Mouse (Mus musculus) right cerebral cortex, postnatal 14 days (tissue): ENCODE data around the gene Krt83.
"Not testable (repeated sequence)": the region's sequence is repeated elsewhere in the genome, so short reads cannot be mapped to it uniquely, and the experiment has no call there.

Experiments
- DNase-seq: peaks from one replicate; pipeline ENCODE4 v3.0.0; 2022

Krt83 gene

DNA sequence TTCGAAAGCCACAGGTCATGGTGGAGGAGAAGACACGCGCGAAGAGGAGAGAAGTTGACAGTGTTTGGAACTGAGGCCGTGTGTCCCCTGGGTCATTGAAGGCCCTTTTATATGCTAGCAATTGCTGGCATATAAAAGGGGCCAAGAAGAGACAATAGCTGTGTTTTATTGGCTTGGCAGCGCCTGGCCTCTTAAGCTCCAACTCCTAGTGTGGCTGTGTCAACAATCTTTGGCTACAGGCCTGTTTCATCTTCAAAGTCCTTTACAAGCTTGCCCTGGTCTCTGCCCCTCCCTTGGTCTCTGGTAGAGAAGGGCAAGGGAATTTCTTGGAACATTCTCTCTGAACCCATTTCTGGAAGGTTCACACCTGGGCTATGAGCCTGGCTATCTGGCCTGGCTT, at the start of gene Krt83:
Krt83 (minus strand) TSS at position 82 of the 400 bp plus-strand sequence.
- no peak for DNase-seq

DNA sequence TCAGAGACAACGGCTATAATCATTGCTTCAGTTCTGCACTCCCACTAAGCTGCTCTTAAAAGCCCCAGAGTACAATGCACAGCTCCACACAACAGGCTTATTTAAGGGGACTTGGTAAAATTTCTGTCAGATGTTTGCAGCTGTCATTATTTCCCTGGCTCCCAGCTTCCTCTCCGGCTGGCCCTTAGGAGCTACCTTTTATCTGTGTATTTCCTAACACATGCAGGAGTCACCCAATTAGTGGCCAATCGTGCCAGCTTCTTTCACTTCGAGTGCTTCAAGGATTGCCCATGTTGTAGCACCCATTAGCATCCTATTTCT, 47.2 kb upstream of the Krt83 start:
- no peak for DNase-seq

DNA sequence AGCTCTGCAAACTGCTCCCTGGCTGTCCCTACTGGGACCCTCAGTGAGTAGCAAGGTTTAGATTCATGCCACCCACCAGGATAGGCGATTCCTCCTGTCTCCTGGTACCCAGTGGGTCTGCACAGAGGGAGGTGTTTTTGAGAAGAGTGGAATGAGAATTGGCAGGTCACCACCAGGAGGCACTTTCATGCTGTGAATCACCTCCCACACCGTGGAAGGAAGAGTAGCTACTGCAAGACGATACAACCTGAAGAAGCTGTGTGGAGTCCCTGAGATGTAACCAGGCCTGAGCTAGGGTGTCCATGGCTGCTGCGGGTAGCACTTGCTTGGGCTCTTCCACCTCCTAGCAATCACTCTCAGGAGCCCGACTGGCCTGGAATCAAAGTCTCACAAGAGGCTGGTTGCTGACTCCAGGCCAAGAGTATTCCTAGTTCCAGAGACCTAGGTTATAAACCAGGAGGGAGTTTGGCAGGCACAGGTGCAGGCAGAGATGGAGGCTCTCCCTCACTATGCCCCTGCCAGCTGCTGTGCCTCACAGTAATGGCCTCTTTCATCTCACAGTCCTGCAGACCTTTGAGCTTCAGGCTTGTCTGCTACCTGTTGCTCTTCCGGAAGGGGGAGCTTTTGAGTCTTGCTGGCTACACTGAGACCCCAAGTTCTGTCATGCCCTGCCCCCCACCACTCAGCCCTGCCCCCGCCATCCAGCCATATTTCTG, 46.7 kb upstream of the Krt83 start:
- DNase-seq = no peak

DNA sequence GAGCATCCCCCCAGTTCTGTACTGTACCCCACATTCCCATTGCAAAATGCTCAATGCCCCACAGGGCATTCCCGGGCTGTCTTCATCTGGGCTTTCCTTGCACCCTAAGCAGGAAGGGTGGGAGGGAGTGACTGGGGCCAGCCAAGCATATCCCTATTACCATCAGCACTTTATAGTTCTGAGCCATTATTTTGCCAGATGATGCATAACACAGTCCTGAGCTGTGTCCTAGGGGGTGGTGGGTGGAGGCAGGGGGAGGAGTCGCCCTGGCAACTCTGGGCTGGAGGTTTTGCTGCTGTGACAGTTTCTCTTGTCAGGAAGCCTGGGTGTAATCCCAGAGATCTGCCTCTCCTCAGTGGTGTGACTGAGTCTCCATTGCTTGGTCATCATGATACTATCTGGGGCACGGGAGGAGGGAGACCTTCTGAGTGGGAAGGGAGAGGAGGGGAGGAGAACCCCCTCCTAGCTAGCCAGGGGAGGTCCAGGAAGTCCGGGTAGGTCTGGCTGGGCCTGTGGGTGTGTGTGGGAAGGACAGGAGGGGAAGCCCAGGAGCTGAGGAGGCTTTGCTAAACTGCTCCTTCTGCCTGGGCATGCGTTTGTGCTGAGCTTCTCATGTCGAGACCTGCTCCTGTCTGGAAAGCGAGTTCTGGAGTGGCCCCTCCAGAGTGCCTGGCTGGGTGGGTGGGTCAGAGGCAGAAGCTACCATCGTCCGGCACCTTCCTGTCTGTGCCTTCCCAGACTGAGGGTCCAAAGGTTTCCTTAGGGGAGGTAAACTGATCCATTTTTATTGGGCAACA, 44.9 kb upstream of the Krt83 start:
- DNase-seq = no peak

DNA sequence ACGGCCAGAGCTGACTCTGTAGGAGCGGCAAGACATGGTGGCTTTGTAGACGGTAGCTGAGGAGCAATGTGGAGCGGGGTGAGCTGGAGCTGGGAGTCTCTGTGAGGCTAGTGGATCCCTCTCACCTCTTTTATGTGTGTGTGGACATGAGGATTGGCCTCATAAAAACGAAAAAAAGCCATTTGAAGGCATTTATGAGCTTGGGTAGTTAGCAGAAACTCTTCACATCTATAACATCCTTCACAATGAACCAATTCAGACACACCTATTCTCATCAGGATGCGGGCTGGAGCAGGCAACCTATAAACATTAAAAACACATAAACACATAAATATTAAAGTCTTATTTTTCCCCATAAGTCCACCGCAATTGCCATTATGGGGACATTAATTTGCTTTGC, 41.4 kb upstream of the Krt83 start, which contains the start of gene Krt84:
Krt84 (minus strand) TSS at position 101 of the 400 bp plus-strand sequence.
- DNase-seq = no peak

- no peak for DNase-seq
These were observed 31.4 kb upstream of the Krt83 start for GRCm38 (mm10) chr15:101522556-101523232.

DNA sequence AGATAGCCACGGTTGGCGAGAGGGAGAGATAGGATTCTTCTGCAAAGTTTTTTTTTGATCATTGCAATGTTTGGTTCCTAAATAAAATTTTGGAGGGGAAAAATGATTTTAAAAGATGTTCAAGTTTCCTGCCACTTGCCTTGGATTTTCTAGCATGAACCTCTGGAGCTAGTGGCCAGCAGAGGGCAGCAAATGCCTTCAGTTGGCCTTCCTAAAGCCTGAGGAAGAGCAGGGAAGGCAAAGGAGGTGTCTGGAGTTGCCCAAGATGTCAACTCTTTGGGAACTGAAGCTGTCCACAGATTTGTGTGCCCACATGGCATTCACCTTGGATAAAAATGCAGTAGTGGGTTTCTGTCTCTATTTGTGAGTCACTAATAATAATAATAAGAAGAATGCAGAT, 28.5 kb upstream of the Krt83 start:
- DNase-seq = peak; percentile 90

GRCm38 (mm10) chr15:101517161-101517560, 25.8 kb upstream of the Krt83 start, which contains the start of gene Gm49425:
Gene Gm49425, minus strand, starts transcription at chr15:101517261.
- DNase-seq = not testable (repeated sequence)

GRCm38 (mm10) chr15:101508247-101508646, 16.9 kb upstream of the Krt83 start:
- no peak for DNase-seq

GRCm38 (mm10) chr15:101506896-101507758, 15.8 kb upstream of the Krt83 start:
- no peak for DNase-seq

GRCm38 (mm10) chr15:101497181-101497580, 5.9 kb upstream of the Krt83 start:
- DNase-seq = no peak

GRCm38 (mm10) chr15:101495266-101495665, 4.0 kb upstream of the Krt83 start:
- no peak for DNase-seq

DNA sequence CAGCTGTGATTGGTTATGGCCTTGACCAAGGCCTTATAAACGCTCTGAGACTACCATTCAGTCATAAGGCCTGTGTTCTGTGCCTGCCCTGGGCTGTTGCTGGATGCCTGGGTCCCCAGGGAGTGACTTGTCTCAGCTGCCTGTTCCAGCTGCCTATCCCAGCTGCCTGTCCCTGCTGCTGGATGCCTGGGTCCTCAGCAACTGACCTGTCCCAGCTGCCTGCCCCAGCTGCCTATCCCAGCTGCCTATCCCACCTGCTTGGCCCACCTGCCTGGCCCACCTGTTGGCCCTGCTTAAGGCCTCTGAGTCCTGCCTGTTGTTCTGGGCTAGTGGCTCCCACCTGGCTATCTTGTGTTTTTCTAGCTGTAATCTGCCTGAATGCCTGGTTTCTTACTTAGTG, 2.9 kb upstream of the Krt83 start:
- DNase-seq = no peak

GRCm38 (mm10) chr15:101493713-101494112, 2.4 kb upstream of the Krt83 start:
- DNase-seq = no peak

- DNase-seq = no peak
These were observed 1.4 kb upstream of the Krt83 start for GRCm38 (mm10) chr15:101492718-101493117.

- no peak for DNase-seq
These were observed 5.2 kb downstream of the Krt83 start for GRCm38 (mm10) chr15:101485911-101486635.

DNA sequence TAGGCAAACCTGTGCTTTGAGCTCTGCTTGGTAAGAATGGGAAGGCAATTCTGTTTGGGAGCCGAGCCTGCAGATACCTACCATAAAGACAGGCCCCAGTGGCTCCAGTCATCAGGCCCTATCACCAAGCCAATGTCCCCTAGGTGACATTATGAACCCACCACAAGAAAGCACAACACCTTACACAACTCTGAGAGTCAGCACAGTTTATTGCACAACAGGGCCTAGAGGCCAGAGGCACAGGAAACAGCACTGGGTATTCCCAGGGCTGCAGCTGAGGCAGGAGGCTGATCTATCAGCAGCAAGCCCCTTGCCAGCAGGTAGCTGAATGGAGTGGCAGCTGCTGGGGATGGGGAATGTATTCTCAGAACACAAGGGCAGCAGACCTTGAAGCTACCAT, 6.4 kb downstream of the Krt83 start:
- no peak for DNase-seq

- no peak for DNase-seq
These were observed 7.7 kb downstream of the Krt83 start for GRCm38 (mm10) chr15:101483646-101484045.

DNA sequence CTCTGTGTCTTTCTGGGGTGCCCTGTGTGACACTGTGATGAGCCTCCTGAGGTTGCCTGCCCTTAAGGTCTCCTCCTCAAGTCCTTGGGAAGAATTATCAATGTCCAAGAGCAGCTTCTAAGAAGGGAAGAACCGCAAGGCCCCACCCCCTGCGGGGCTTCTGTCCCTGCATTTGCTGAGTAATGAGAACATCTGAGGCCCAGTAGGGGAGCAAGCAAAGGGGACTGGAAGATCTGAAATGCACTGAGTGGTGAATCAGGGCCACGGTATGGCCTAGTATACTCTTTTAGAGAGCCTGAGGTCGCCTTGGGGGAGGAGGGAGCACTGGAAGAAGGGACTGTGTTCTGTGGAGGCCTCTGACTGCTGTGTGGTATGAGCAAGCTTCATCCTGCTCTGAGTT, 9.3 kb downstream of the Krt83 start:
- DNase-seq = no peak

DNA sequence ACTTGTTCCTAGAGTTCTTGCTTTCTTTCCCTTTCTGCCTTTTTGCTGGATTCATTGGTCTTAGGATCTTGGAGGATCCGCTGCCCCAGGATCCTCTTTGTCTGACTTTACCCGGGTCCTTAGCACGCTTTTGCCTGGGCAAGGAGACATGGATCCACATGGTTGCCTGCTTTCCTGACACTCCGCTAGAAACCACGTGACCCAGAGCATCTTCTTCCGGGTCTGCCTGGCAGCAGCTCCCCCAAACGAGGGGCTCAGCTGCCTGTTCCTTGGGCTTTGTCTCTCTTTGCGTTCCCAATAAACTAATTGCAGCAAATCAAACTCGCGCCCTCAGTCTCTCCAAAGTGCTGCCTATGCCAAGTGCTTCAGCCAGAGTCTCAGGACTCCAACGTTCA, 11.6 kb downstream of the Krt83 start:
- DNase-seq = no peak

- DNase-seq = peak; percentile 72
These were observed 12.2 kb downstream of the Krt83 start for GRCm38 (mm10) chr15:101479007-101479665.
